Mouse (Mus musculus) common myeloid progenitor, adult 5-6 weeks (primary cell): Measurements from ENCODE around the gene Gm9958. TPM values are rescaled to one million over a fixed set of nuclear protein-coding genes. Genes with fewer than 3 reads are reported as not detected.

Source experiments
- ATAC-seq: replicated peaks from 2 replicates; pipeline ENCODE4 v1.8.0; 2016; ENCODE audit warnings: low read depth, mild to moderate bottlenecking, moderate TSS enrichment, inconsistent platforms; ENCODE audit not compliant: poor library complexity, severe bottlenecking
- total RNA-seq: library from RNA; stranded (forward); fragments of 200-1000, 187-1606 nt; gene quantifications from 2 replicates; pipeline ENCODE4 v1.2.3, GENCODE M21; 2017

Gene Gm9958
- total RNA-seq, 1 experiment from 2014 or later = 3.2 TPM

GRCm38 (mm10) chr5:90394322-90394721 is 27.3 kb downstream of the Gm9958 start:
- 0 out of 2 replicates have a peak, but pooled peaks have one; percentile 52 for ATAC-seq

- ATAC-seq = no peak
These were observed 29.8 kb downstream of the Gm9958 start for GRCm38 (mm10) chr5:90396817-90397216.

GRCm38 (mm10) chr5:90405210-90405609 is 38.2 kb downstream of the Gm9958 start:
- ATAC-seq = no peak

- ATAC-seq = peak; percentile 36; the same call in 1 of the 2 replicates
These were observed 47.3 kb downstream of the Gm9958 start for GRCm38 (mm10) chr5:90414142-90414924.

- ATAC-seq = peak; percentile 39; the same call in 1 of the 2 replicates
These were observed 47.9 kb downstream of the Gm9958 start for GRCm38 (mm10) chr5:90414925-90415295.

Other genes starting within 250 kb of the Gm9958 start
- gene Cox18, start 143.2 kb upstream of the Gm9958 start, total RNA-seq = 19.7 and 25.8 TPM in 2 replicates
- gene Ankrd17, start 627 bp upstream of the Gm9958 start, total RNA-seq = 149 and 213 TPM in 2 replicates
- gene Alb, start 93.7 kb downstream of the Gm9958 start, total RNA-seq = not detected in 2 replicates
- gene Afp, start 123.5 kb downstream of the Gm9958 start, total RNA-seq = 0.19 and 0.59 TPM in 2 replicates
- gene Afm, start 151.7 kb downstream of the Gm9958 start, total RNA-seq = not detected in 2 replicates
- gene 5830473C10Rik, start 193.9 kb downstream of the Gm9958 start, total RNA-seq = 0.09 TPM in 1 of 2 replicates, not detected in the other